Comparison of ENCODE assay signal across 7 mouse cellular contexts in the genomic region with DNA sequence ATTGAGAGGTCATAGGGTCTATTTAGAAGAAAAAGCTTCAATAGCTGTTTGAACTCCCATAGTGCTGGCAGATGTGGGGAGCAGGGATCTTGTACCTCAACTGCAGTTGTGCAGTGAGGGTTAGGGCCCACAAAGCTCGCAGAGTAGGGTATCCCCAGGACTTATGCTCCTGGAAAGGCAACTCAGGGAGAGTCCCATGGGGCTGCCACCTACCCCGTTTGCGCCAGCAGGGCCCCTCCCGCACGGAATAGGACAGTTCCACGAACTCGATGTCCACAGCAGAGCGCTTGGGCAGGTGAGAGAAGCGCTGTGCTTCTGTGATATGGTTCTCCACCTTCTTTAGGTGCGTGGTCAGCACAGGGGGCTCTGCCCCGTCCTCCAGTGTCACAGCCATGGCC. TPM values are rescaled to one million over a fixed set of nuclear protein-coding genes. Genes with fewer than 3 reads are reported as not detected.
A peak's percentile ranks its signal among the peaks of the same experiment; 100 is the strongest.
DNase-seq lines count a peak whose midpoint lies in the region; ATAC-seq and TF ChIP-seq lines count a peak whose summit lies in the region.

No protein-coding gene starts in this region.

- ATAC-seq in lung, embryonic 16.5 days (ENCODE audit: low read depth): no peak
- no peak; the same call in 1 of the 2 replicates for ATAC-seq in limb, embryonic 13.5 days (ENCODE audit: low FRiP score, low read depth)

- H3K9me3 ChIP-seq in lung, embryonic 16.5 days (ENCODE audit: control insufficient read depth, low read length): no peaks in the 10 kb centered on the region
- H3K9me3 ChIP-seq in erythroblast, embryonic 14.5 days (ENCODE audit: control insufficient read depth, low read length): peaks cover 9% of the 10 kb centered on the region
- no peaks in the 10 kb centered on the region for H3K9me3 ChIP-seq in limb, embryonic 13.5 days

- H3K27me3 ChIP-seq in lung, embryonic 16.5 days (ENCODE audit: control insufficient read depth, insufficient read depth, low read depth, low read length): peaks cover 18% of the 10 kb centered on the region
- peaks cover 2% of the 10 kb centered on the region; the same call in 1 of the 2 replicates for H3K27me3 ChIP-seq in erythroblast, embryonic 14.5 days (ENCODE audit: control insufficient read depth)
- peaks cover 43% of the 10 kb centered on the region for H3K27me3 ChIP-seq in limb, embryonic 13.5 days

- peaks cover 5% of the 10 kb centered on the region; the same call in 1 of the 2 replicates for H3K36me3 ChIP-seq in lung, embryonic 16.5 days (ENCODE audit: control insufficient read depth, insufficient read depth, low read length)
- H3K36me3 ChIP-seq in erythroblast, embryonic 14.5 days (ENCODE audit: control insufficient read depth): peaks cover 81% of the 10 kb centered on the region
- peaks cover 19% of the 10 kb centered on the region for H3K36me3 ChIP-seq in limb, embryonic 13.5 days

- WGBS in lung, embryonic 16.5 days: 17% methylated on average over 11 of the region's 11 CpGs
- 10% methylated on average over 11 of the region's 11 CpGs for WGBS in limb, embryonic 13.5 days
- 8% methylated on average over 11 of the region's 11 CpGs for WGBS in olfactory bulb, adult 2 months

- TF ChIP-seq CTCF in olfactory bulb, adult 2 months (IDR thresholded peaks at IDR 0.05; ENCODE audit: insufficient read depth, low read depth, low read length): no peak

- H3K9ac ChIP-seq in lung, embryonic 16.5 days (ENCODE audit: low read length): peak overlapping the region; percentile 64
- H3K9ac ChIP-seq in limb, embryonic 13.5 days: peak overlapping the region; percentile 89

- H3K4me1 ChIP-seq in lung, embryonic 16.5 days (replicated peaks; ENCODE audit: control insufficient read depth, insufficient read depth, low read length): peaks cover 19% of the 10 kb centered on the region
- peaks cover 84% of the 10 kb centered on the region for H3K4me1 ChIP-seq in erythroblast, embryonic 14.5 days (ENCODE audit: control insufficient read depth)
- H3K4me1 ChIP-seq in limb, embryonic 13.5 days: peaks cover 21% of the 10 kb centered on the region
- H3K4me1 ChIP-seq in olfactory bulb, adult 2 months (ENCODE audit: control insufficient read depth, insufficient read depth, low read length): peaks cover 14% of the 10 kb centered on the region

- TF ChIP-seq POLR2A in olfactory bulb, adult 2 months (IDR thresholded peaks at IDR 0.05; ENCODE audit: insufficient read depth, low read depth, low read length): no peak

- DNase-seq in lung, postnatal 36 days: no peak
- DNase-seq in left cerebral cortex, postnatal 10 days (ENCODE audit: extremely low spot score in 1 of 2, low spot score in 2 of 2): no peak
- no peak for DNase-seq in urinary bladder, adult 2 months (ENCODE audit: low spot score)

- H3K4me3 ChIP-seq in lung, embryonic 16.5 days (ENCODE audit: low read length): peak overlapping the region; percentile 55
- H3K4me3 ChIP-seq in erythroblast, embryonic 14.5 days (replicated peaks): peak overlapping the region; percentile 100
- H3K4me3 ChIP-seq in limb, embryonic 13.5 days: peak overlapping the region; percentile 85
- peak overlapping the region; percentile 93 for H3K4me3 ChIP-seq in olfactory bulb, adult 2 months (ENCODE audit: insufficient read depth, low read depth, low read length)

- intact Hi-C loops in left cerebral cortex, postnatal 10 days (cut with DNase I): no loop called here

- no peak overlapping the region for H3K27ac ChIP-seq in lung, embryonic 16.5 days (ENCODE audit: low read length)
- no peak overlapping the region for H3K27ac ChIP-seq in limb, embryonic 13.5 days
- no peak overlapping the region for H3K27ac ChIP-seq in olfactory bulb, adult 2 months (ENCODE audit: insufficient read depth, low read depth, low read length)

- peak overlapping the region; percentile 88 for H3K4me2 ChIP-seq in lung, embryonic 16.5 days (ENCODE audit: low read depth, low read length)
- H3K4me2 ChIP-seq in limb, embryonic 13.5 days (replicated peaks): peak overlapping the region; percentile 93

RNA-seq across cellular contexts. Expression of a gene that starts 1.4 kb away (rescaled TPM):
- 1.4 and 2.1 TPM in 2 replicates for polyA plus RNA-seq in lung, embryonic 16.5 days (2015; fragmentation: Nextera tagmentation; extraction: Ambion mirVana)
- 19.1 and 19.9 TPM in 2 replicates for polyA plus RNA-seq in erythroblast, embryonic 14.5 days (2012)
- polyA plus RNA-seq in limb, embryonic 13.5 days (2015; fragmentation: Nextera tagmentation; extraction: Ambion mirVana): 7.3 and 7.4 TPM in 2 replicates
- not detected in 2 replicates for polyA plus RNA-seq in olfactory bulb, adult 2 months (2012; ENCODE audit: insufficient read depth, insufficient read length, low replicate concordance, missing spikeins)
- total RNA-seq in left cerebral cortex, postnatal 10 days (2021): 10 to 100 TPM; 68.0 to 73.2 TPM
- 7.6 and 8.9 TPM in 2 replicates for polyA plus RNA-seq in urinary bladder, adult 2 months (2012; rRNA removed)

RNA-seq across cellular contexts. Expression of a gene that starts 18.5 kb away (rescaled TPM):
- polyA plus RNA-seq in lung, embryonic 16.5 days (2015; fragmentation: Nextera tagmentation; extraction: Ambion mirVana): 24.3 and 25.1 TPM in 2 replicates
- polyA plus RNA-seq in erythroblast, embryonic 14.5 days (2012): 0.57 and 0.75 TPM in 2 replicates
- 26.1 and 29.6 TPM in 2 replicates for polyA plus RNA-seq in limb, embryonic 13.5 days (2015; fragmentation: Nextera tagmentation; extraction: Ambion mirVana)
- not detected in 2 replicates for polyA plus RNA-seq in olfactory bulb, adult 2 months (2012; ENCODE audit: insufficient read depth, insufficient read length, low replicate concordance, missing spikeins)
- total RNA-seq in left cerebral cortex, postnatal 10 days (2021): 10 to 100 TPM; 27.1 to 28.3 TPM
- polyA plus RNA-seq in urinary bladder, adult 2 months (2012; rRNA removed): 20.2 and 22.7 TPM in 2 replicates

RNA-seq across cellular contexts. Expression of a gene that starts 18.6 kb away (rescaled TPM):
- polyA plus RNA-seq in lung, embryonic 16.5 days (2015; fragmentation: Nextera tagmentation; extraction: Ambion mirVana): 9.5 and 10.4 TPM in 2 replicates
- 0.07 TPM in 1 of 2 replicates, not detected in the other for polyA plus RNA-seq in erythroblast, embryonic 14.5 days (2012)
- 8.2 and 8.3 TPM in 2 replicates for polyA plus RNA-seq in limb, embryonic 13.5 days (2015; fragmentation: Nextera tagmentation; extraction: Ambion mirVana)
- polyA plus RNA-seq in olfactory bulb, adult 2 months (2012; ENCODE audit: insufficient read depth, insufficient read length, low replicate concordance, missing spikeins): not detected in 2 replicates
- 10 to 100 TPM; 11.9 to 14.8 TPM for total RNA-seq in left cerebral cortex, postnatal 10 days (2021)
- 9.6 and 13.0 TPM in 2 replicates for polyA plus RNA-seq in urinary bladder, adult 2 months (2012; rRNA removed)

RNA-seq across cellular contexts. Expression of a gene that starts 33.1 kb away (rescaled TPM):
- polyA plus RNA-seq in lung, embryonic 16.5 days (2015; fragmentation: Nextera tagmentation; extraction: Ambion mirVana): 6.8 and 7.4 TPM in 2 replicates
- 24.5 and 25.4 TPM in 2 replicates for polyA plus RNA-seq in erythroblast, embryonic 14.5 days (2012)
- polyA plus RNA-seq in limb, embryonic 13.5 days (2015; fragmentation: Nextera tagmentation; extraction: Ambion mirVana): 6.8 and 7.8 TPM in 2 replicates
- polyA plus RNA-seq in olfactory bulb, adult 2 months (2012; ENCODE audit: insufficient read depth, insufficient read length, low replicate concordance, missing spikeins): not detected in 2 replicates
- total RNA-seq in left cerebral cortex, postnatal 10 days (2021): 100 to 1,000 TPM; 151 to 158 TPM
- 30.5 and 31.4 TPM in 2 replicates for polyA plus RNA-seq in urinary bladder, adult 2 months (2012; rRNA removed)

RNA-seq across cellular contexts. Expression of a gene that starts 35.7 kb away (rescaled TPM):
- 0.11 TPM in 1 of 2 replicates, not detected in the other for polyA plus RNA-seq in lung, embryonic 16.5 days (2015; fragmentation: Nextera tagmentation; extraction: Ambion mirVana)
- not detected in 2 replicates for polyA plus RNA-seq in erythroblast, embryonic 14.5 days (2012)
- 0.09 and 0.11 TPM in 2 replicates for polyA plus RNA-seq in limb, embryonic 13.5 days (2015; fragmentation: Nextera tagmentation; extraction: Ambion mirVana)
- polyA plus RNA-seq in olfactory bulb, adult 2 months (2012; ENCODE audit: insufficient read depth, insufficient read length, low replicate concordance, missing spikeins): not detected in 2 replicates
- under 1 TPM; 0.53 to 0.60 TPM for total RNA-seq in left cerebral cortex, postnatal 10 days (2021)
- polyA plus RNA-seq in urinary bladder, adult 2 months (2012; rRNA removed): 0.21 and 0.24 TPM in 2 replicates
